Mouse (Mus musculus) liver, adult 10 weeks (tissue): ENCODE results near the gene Gfer. TPM values are rescaled to one million over a fixed set of nuclear protein-coding genes. Genes with fewer than 3 reads are reported as not detected.

Experiments
- polyA plus RNA-seq: library from polyadenylated mRNA; stranded (reverse); fragments of 350-450 nt; fragmentation: Illumina TruSeq; extraction: RNeasy Lipid Tissue Mini Kit (QIAGEN cat#74804); gene quantifications from one replicate; pipeline ENCODE4 v1.2.3, GENCODE M21; 2014; ENCODE audit warnings: low read depth, low replicate concordance

Gene Gfer
- polyA plus RNA-seq, result 12.1 TPM

DNA sequence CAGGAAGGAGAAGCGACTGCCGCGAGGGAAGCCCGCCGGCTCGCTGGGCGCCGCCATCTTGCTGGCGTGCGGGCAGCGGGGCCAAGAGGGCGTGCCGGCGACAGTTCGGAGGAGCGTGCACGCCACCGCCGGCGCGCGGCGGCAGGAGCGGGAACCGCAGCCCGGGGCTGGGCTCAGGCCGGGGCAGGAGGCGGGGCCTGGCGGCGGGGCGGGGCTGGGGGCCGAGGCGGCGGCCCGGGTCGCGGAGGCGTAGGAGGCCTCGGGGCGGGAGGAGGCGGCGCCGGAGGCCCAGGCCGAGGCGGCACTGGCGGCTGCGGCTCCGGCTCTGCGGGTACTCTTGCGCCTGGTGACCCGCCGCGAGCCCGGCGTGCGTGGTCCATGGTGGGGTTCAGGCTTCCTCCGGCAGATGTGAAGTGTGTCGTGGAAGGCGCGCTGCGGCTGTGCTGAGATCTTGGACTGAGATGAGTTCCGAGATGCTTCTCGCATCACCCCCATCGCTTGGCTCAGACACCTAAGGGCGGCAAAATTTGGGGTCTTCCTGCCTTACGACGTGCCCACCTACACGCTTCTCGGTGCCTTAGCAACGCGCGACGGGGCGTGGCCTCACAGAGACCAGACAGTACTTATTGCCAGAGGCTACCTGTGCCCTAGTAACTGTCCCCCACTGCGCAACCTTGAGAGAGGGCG lies at the start of gene Gfer, which contains the start of gene Noxo1:
TSS of gene Gfer (minus strand) at position 146 of the 687 bp plus-strand sequence.
TSS of gene Noxo1 (plus strand) at position 224 of the 687 bp plus-strand sequence.

DNA sequence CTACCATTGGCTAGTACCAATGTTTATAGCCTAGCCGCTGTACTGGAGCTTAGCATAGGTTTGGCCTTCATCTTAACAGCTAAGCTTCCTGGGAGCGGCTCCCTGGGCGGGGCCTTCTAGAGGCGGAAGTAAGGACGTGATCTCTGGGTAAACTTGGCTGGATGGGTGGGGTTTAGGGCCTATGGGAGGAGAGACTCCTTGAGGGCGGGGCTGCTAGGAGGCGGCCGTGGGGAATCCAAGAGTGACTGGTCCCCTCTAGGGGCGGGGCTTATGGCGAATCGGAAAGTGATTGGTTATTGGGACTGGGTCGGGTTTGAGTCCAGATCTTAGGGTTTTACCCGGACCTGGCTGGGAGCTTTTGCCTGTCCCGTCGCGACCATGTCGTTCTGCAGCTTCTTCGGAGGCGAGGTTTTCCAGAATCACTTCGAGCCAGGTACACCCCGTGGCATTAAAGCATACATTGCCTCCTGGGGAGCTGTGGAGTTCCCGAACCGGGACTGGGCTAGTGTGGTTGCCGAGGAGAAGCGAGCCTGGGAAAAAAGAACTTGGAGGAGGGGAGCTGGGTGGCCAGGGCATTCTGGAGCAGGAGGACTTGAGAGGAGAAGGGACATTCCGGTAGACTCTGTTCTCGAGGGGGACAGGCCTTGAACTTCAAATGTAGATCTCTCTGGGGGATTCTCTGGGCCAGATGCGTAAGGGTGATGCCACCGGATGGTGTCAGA lies 40.5 kb upstream of the Gfer start, which contains the start of gene Msrb1:
TSS of gene Msrb1 (plus strand) at position 313 of the 722 bp plus-strand sequence.

DNA sequence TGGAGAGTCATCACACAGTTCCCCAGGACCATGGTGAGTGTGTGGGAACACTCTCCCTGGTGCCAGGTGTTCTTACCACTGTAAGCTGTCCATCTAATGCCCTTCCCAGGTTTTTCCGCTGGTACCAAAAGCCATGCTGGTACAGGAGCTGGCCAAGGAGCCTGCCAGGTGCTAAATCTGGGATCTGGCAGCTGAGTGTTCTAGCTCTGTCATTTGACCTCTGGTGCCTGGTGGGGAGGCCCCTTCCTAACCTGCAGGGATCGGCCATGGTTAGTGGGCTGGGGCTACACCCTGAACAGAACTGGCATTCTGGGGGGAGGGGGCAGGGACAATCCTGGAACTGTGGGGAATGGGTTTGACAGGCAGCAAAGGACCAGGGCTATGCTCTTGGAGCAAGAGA lies 31.7 kb upstream of the Gfer start, which contains the start of gene Rpl3l:
TSS of gene Rpl3l (plus strand) at position 203 of the 400 bp plus-strand sequence.

DNA sequence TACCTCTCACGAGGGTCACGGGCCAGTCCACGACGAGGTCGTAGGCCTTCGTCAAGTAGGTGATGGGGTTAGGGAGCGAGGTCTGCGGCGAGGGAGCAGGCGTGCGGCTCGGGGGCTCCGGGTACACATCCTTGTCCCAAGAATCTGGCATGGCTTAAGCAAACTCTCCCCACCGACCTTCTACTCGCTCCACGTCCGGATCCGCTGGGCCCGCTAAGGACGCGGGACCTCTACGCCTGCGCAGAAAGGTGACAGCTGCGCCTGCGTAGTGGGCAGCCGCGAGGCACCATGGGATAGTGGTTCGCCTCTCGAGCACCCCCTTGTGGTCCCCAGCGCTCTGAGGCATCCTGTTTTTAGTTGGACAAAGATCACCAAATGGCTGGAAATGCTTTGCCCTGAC lies 28.2 kb upstream of the Gfer start, which contains the start of gene Ndufb10:
TSS of gene Ndufb10 (minus strand) at position 295 of the 400 bp plus-strand sequence.

DNA sequence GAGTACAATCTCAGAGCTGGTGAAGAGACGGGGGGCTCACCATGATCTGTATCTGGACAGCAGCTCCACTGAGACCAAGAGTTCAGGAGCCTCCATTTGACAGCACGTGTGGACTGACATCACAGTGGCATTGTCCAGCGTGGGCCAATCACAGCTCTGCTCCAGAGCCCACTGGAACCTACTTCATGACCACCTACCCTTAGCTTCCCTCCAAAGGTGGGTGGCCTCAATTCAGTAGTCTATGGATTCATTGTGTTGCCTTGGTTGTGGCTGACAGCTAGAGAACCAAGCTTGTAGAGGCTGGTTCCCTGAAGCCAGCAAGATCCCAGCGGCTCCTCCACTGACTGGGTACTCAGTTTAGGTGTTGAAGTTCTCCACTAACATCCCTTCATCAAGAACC lies 22.0 kb upstream of the Gfer start, which contains the start of the genes Rnf151 and Rps2:
TSS of gene Rnf151 (minus strand) at position 121 of the 400 bp plus-strand sequence.
TSS of gene Rps2 (plus strand) at position 174 of the 400 bp plus-strand sequence.

DNA sequence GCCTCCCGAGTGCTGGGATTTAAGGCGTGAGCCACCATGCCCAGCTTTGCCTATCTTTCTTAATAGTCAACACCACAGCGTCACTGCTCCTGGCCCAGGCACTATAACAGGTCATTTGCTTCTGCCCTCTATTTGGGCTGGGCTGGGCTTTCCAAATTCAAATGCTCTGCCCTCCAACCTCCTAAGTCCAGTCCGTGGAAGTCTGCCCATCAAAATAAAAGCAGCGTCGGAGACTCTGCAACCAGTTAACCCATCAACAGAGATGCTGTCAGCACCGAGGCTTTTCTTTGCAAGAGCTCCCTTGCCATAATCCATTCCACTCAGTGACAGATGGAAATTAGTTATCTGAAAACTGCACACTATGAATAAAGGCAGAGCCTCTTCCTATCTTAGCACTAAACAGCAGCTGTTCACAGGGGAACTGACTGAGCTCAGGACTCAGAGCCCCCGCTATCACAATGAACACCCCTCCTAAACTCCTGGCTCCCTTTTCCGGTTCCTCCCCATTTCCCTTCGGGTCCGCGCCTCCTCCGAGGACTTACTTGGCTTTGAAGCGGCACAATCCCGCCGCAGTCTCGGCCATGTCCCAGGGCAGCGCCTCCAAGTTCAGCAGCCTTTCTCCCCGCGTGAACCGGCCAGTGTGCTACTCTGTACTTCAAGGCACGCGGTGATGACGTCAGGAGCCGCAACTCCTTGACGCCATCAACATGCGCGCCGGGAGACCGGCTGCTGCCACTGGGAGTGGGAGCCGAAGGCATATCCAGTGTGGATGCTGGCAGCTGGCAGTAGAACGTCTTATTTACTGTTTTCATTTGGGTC lies 11.2 kb upstream of the Gfer start, which contains the start of gene Tbl3:
TSS of gene Tbl3 (minus strand) at position 679 of the 819 bp plus-strand sequence.

DNA sequence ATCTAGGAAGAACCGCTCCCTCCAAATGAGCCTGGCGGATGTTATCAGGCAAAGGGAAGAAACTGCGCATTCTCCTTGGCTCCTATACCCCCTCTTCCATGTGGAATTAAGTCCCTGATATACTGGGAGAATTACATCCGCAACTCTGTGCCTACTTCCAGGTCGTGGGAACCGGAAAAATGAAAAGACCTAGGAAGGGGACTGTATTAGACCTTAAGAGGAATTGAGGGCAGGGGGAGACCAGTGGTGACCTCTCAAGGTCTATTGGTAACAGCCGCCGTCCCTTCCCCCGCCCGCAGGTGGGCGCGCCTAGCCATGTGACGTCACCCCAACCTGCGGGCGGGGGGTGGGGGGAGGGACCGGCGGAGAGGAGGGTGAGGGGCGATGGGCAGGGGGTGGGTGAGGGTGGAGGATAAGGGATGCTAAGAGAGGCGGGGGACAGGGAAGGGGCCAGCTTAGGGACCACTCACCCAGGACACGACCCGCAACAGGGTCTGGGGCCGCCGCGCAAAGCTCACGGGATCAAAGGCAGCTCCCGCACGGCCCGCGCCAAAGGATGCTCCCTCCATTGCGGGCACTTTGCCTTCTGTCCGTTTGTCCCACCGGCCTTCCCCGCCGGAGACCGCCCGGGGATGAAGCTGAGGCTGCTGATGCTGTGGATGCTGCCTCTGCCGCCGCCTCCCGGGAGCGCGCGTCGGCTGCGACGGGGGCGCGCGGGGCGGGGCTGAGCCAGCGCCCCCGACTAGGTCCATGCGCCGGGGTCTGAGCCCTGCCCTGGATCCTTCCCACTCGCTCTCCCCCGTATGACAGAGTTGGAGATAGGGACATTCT lies 6.5 kb downstream of the Gfer start, which contains the start of gene Syngr3:
TSS of gene Syngr3 (minus strand) at position 705 of the 831 bp plus-strand sequence.

DNA sequence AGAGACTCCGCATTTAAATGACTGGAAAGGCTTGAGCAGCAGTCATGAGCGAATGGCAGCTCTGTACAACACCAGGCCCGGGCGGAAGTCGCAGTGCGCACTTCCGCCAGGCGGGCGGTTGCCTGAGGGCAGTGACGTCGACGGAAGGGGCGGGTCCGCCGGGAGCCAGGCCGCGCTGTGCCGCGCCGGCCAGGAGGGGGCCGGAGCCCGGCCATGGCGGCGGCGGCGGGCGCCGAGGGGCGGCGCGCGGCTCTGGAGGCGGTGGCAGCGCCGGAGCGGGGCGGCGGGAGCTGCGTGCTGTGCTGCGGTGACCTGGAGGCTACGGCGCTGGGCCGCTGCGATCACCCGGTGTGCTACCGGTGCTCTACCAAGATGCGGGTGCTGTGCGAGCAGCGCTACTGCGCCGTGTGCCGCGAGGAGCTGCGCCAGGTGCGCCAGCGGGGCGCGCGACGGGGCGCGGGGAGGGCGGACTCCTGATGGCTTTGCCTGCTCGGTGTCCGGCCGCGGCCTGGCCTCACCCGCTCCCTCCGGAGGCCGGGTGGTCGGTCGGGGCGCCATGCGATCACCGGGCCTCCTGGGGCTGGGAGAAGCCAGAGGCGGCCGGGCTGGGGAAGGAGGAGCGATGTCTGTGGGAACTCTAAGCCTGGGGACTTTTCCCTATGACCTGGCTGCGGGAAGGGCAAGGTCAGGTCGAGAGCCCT lies 26.3 kb downstream of the Gfer start, which contains the start of gene Zfp598:
TSS of gene Zfp598 (plus strand) at position 143 of the 701 bp plus-strand sequence.

DNA sequence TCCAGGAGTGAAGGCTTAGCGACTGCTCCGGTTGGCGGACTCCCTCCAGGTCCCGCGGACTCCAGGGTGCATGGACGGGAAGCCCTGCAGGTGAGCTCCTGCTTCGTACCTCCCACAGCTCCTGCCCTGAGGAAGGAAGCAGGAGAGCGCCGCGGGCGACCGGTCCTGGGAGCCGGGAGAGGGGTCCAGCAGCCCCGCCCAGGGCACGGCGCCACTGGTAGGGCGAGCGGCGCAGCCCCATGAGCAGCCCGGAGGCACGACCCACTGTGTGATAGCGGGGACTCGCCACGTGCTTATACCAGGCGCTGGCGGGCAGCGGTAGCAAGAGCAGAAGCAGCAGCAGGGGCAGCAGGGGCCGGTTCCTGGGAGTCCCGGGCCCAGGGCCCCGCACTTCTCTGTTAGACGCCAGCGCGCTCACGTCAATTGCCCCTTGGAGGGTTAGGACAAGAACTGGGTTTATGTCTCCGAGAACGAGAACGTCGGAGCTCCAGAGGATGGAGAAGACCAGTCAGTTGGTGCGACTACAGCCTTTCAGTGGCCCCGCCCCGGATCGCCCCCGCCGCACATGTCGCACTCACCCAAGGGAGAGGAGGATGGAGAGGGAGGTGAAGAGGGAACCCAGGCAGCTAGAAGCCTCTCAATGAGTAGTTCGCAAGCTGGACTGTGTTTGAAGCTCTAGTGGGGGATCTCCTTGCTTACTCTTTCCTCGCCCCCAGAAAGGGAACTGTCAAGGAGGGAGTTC lies 37.8 kb downstream of the Gfer start, which contains the start of gene Npw:
TSS of gene Npw (minus strand) at position 441 of the 742 bp plus-strand sequence.

DNA sequence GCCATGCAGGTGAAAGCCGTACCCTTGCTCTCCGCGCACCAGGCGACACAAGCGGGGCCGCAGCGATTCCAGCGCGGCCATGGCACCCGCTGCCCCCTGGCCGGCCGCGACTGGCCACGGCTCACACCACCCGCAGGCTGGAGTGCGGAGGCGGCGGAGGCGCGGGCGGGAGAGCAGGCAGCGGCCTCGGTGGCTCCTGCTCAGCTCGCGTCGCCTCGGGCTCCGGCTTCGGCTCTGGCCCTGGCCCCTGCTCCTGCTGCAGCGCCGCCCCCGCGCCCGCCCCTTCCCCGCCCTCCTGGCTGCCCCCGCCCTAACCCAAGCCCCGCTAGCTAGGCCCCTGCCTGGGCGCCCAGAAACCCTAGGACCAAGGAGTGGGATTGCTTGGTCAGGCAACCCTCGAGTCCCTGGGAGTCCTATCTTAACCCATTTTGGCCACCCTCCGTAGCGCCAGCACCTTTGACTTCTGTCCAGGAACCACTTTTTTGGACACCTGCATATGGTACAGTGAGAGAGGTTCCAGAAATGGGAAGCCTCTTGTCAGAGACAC lies 45.8 kb downstream of the Gfer start, which contains the start of gene Slc9a3r2:
TSS of gene Slc9a3r2 (minus strand) at position 258 of the 547 bp plus-strand sequence.

Other genes starting within 250 kb of the Gfer start
- gene E4f1, start 225.8 kb downstream of the Gfer start, polyA plus RNA-seq, result 0.37 TPM
- 6.5 TPM for gene Pgp, start 225.8 kb downstream of the Gfer start, polyA plus RNA-seq
- not detected for gene Bricd5, start 222.3 kb downstream of the Gfer start, polyA plus RNA-seq
- gene Mlst8, start 217.1 kb downstream of the Gfer start, polyA plus RNA-seq, result 1.8 TPM
- not detected for gene Caskin1, start 207.6 kb downstream of the Gfer start, polyA plus RNA-seq
- 3.5 TPM for gene Traf7, start 168.2 kb downstream of the Gfer start, polyA plus RNA-seq
- gene Rab26, start 161.9 kb downstream of the Gfer start, polyA plus RNA-seq, result not detected
- gene Pkd1, start 146.3 kb downstream of the Gfer start, polyA plus RNA-seq, result 1.3 TPM
- gene Tsc2, start 63.5 kb downstream of the Gfer start, polyA plus RNA-seq, result 7.0 TPM
- gene Nthl1, start 63.5 kb downstream of the Gfer start, polyA plus RNA-seq, result 0.50 TPM
- 3.9 TPM for gene Slc9a3r2, start 45.8 kb downstream of the Gfer start, polyA plus RNA-seq
- gene Npw, start 37.7 kb downstream of the Gfer start, polyA plus RNA-seq, result not detected
- gene Zfp598, start 26.5 kb downstream of the Gfer start, polyA plus RNA-seq, result 3.4 TPM
- gene Syngr3, start 6.2 kb downstream of the Gfer start, polyA plus RNA-seq, result not detected
- not detected for gene Noxo1, start 78 bp upstream of the Gfer start, polyA plus RNA-seq
- gene Tbl3, start 11.5 kb upstream of the Gfer start, polyA plus RNA-seq, result 0.58 TPM
- not detected for gene Rnf151, start 21.9 kb upstream of the Gfer start, polyA plus RNA-seq
- gene Rps2, start 22.0 kb upstream of the Gfer start, polyA plus RNA-seq, result 483 TPM
- gene Ndufb10, start 28.3 kb upstream of the Gfer start, polyA plus RNA-seq, result 138 TPM
- not detected for gene Rpl3l, start 31.7 kb upstream of the Gfer start, polyA plus RNA-seq
- gene Msrb1, start 40.5 kb upstream of the Gfer start, polyA plus RNA-seq, result 93.0 TPM
- gene Hs3st6, start 56.8 kb upstream of the Gfer start, polyA plus RNA-seq, result not detected
- gene Meiob, start 108.1 kb upstream of the Gfer start, polyA plus RNA-seq, result 22.4 TPM
- gene Hagh, start 144.0 kb upstream of the Gfer start, polyA plus RNA-seq, result 123 TPM
- 116 TPM for gene Fahd1, start 154.2 kb upstream of the Gfer start, polyA plus RNA-seq
- gene Igfals, start 169.8 kb upstream of the Gfer start, polyA plus RNA-seq, result 3.5 TPM
- gene Nubp2, start 190.2 kb upstream of the Gfer start, polyA plus RNA-seq, result 4.6 TPM
- gene Spsb3, start 190.5 kb upstream of the Gfer start, polyA plus RNA-seq, result not detected
- 1.8 TPM for gene Eme2, start 198.9 kb upstream of the Gfer start, polyA plus RNA-seq
- gene Mrps34, start 199.0 kb upstream of the Gfer start, polyA plus RNA-seq, result 3.6 TPM
- 4.9 TPM for gene Nme3, start 200.3 kb upstream of the Gfer start, polyA plus RNA-seq
- gene Mapk8ip3, start 240.8 kb upstream of the Gfer start, polyA plus RNA-seq, result 2.4 TPM